Mouse (Mus musculus): ENCODE results near the gene Fnbp4.

DNA sequence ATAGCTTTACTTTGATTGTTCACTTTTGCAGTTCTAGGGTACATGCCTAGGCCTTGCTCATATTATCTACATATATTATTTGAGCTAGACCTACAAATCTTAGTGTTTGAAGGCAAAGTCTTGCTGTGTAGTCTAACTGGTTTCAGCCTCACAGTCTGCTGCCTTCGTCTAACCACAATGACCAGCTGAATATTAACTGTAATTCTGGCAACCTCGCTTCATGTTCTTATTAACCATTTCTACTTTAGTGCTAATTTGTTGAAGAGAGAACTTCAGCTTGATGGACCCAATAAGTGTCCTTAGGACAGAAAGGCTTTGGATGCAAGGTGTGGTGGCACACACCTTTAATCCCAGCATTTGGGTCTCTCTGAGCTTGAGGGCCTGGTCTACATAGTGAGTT, 43.0 kb downstream of the Fnbp4 start:
- TF ChIP-seq POLR2AphosphoS2 (IDR thresholded peaks at IDR 0.05; ENCODE audit: insufficient read length, low read depth): no peak
- TF ChIP-seq POLR2A (IDR thresholded peaks at IDR 0.05; ENCODE audit: insufficient read length, low read depth): no peak
- no peak for TF ChIP-seq E2F4 (IDR thresholded peaks at IDR 0.05; ENCODE audit: insufficient read depth)
- TF ChIP-seq TCF12 (IDR thresholded peaks at IDR 0.05; ENCODE audit: insufficient read depth, poor library complexity, severe bottlenecking): no peak
- TF ChIP-seq MAX (IDR thresholded peaks at IDR 0.05; ENCODE audit: low read depth): no peak
- no peak for TF ChIP-seq SRF (IDR thresholded peaks at IDR 0.05; ENCODE audit: control insufficient read depth, insufficient read length, low read depth)
- TF ChIP-seq TCF3 (IDR thresholded peaks at IDR 0.05; ENCODE audit: insufficient read length, low read depth): no peak
- no peak for TF ChIP-seq USF1 (IDR thresholded peaks at IDR 0.05; ENCODE audit: low read depth)
- no peak for TF ChIP-seq MYOG (IDR thresholded peaks at IDR 0.05; ENCODE audit: control insufficient read depth in 1 of 3, insufficient read depth in 1 of 3, insufficient read length in 2 of 3, low read depth in 2 of 3)
- TF ChIP-seq CEBPB (IDR thresholded peaks at IDR 0.05; ENCODE audit: insufficient read depth, poor library complexity, severe bottlenecking): no peak
- no peak for TF ChIP-seq REST (IDR thresholded peaks at IDR 0.05; ENCODE audit: insufficient read depth, insufficient read length)

All from myocyte (in vitro differentiated cells).